Comparison of ENCODE assay signal across 13 mouse cellular contexts in the genomic region with DNA sequence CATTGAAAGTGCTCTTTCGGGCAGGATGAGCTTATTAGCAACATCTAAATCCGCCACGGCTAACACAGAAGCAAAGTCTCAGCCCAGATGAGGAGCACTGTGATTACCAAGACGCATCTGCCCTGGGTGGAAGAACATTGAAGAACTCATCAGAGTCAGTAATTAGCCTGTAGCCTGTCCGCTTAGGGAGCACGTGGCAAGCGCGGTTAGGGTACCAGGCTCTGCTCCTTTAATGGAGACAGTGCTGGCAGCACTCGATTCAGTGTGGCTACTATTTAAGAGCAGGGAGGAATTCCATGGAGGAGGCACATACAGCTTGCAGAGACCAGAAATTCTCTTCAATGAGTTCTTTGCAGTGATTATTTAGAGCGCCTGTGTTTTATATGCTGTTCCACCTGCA.
DNase-seq lines count a peak whose midpoint lies in the region; ATAC-seq and TF ChIP-seq lines count a peak whose summit lies in the region.
"Had no signal": no experiment of that assay in that cellular context is flagged by ENCODE, and none has a peak within 500 bp of the region (broad histone marks: within the 10 kb centered on the region; RNA-seq: fewer than 3 reads in every experiment).

No protein-coding gene starts in this region.

- H3K4me2 ChIP-seq in hindbrain, embryonic 13.5 days: peak overlapping the region; percentile 25; the same call in 1 of the 2 replicates
- peak overlapping the region; percentile 29 for H3K4me2 ChIP-seq in neural tube, embryonic 13.5 days
- H3K4me2 ChIP-seq in heart, embryonic 12.5 days: no peak overlapping the region
- H3K4me2 ChIP-seq: liver, embryonic 11.5 days had no signal

- 0 out of 2 replicates have a peak, but pooled peaks have one; percentile 36 for ATAC-seq in hindbrain, embryonic 13.5 days (ENCODE audit: low FRiP score)
- no peak for ATAC-seq in neural tube, embryonic 13.5 days (ENCODE audit: low read depth)
- no peak for ATAC-seq in heart, embryonic 12.5 days (ENCODE audit: insufficient number of reproducible peaks, low FRiP score)

- no peak for DNase-seq in layer of hippocampus, adult 2 months (ENCODE audit: low spot score in 2 of 2)
- DNase-seq in layer of hippocampus, adult 9-10 months (ENCODE audit: low spot score): no peak
- no peak for DNase-seq in embryonic facial prominence, embryonic 10.5 days (ENCODE audit: low spot score)
- no peak for DNase-seq in lung, postnatal 14 days
- no peak for DNase-seq in thymus, adult 18-20 months
- DNase-seq: heart, adult 18-20 months; lung, postnatal 10 days had no signal

- no peaks in the 10 kb centered on the region for H3K9me3 ChIP-seq in embryonic facial prominence, embryonic 10.5 days
- no peaks in the 10 kb centered on the region for H3K9me3 ChIP-seq in hindbrain, embryonic 13.5 days
- no peaks in the 10 kb centered on the region for H3K9me3 ChIP-seq in neural tube, embryonic 13.5 days
- no peaks in the 10 kb centered on the region for H3K9me3 ChIP-seq in heart, embryonic 12.5 days (replicated peaks)

- no peak for TF ChIP-seq CTCF in layer of hippocampus, adult 2 months (conservative IDR thresholded peaks at IDR 0.05)

- H3K27me3 ChIP-seq in embryonic facial prominence, embryonic 10.5 days (replicated peaks; ENCODE audit: low read depth, poor library complexity, severe bottlenecking): no peaks in the 10 kb centered on the region
- H3K27me3 ChIP-seq in hindbrain, embryonic 13.5 days: no peaks in the 10 kb centered on the region
- H3K27me3 ChIP-seq in neural tube, embryonic 13.5 days: no peaks in the 10 kb centered on the region
- H3K27me3 ChIP-seq in heart, embryonic 12.5 days (replicated peaks): no peaks in the 10 kb centered on the region

- H3K36me3 ChIP-seq in embryonic facial prominence, embryonic 10.5 days (replicated peaks): no peaks in the 10 kb centered on the region
- no peaks in the 10 kb centered on the region for H3K36me3 ChIP-seq in hindbrain, embryonic 13.5 days
- no peaks in the 10 kb centered on the region for H3K36me3 ChIP-seq in neural tube, embryonic 13.5 days
- no peaks in the 10 kb centered on the region for H3K36me3 ChIP-seq in heart, embryonic 12.5 days

- peak overlapping the region; percentile 19; the same call in 1 of the 2 replicates for H3K4me3 ChIP-seq in layer of hippocampus, adult 2 months
- H3K4me3 ChIP-seq in embryonic facial prominence, embryonic 10.5 days: no peak overlapping the region
- H3K4me3 ChIP-seq in hindbrain, embryonic 13.5 days: no peak overlapping the region
- H3K4me3 ChIP-seq in neural tube, embryonic 13.5 days: no peak overlapping the region
- H3K4me3 ChIP-seq in heart, embryonic 12.5 days: no peak overlapping the region

- peaks cover 54% of the 10 kb centered on the region for H3K4me1 ChIP-seq in embryonic facial prominence, embryonic 10.5 days
- peaks cover 18% of the 10 kb centered on the region for H3K4me1 ChIP-seq in hindbrain, embryonic 13.5 days (replicated peaks)
- H3K4me1 ChIP-seq in neural tube, embryonic 13.5 days (replicated peaks): peaks cover 24% of the 10 kb centered on the region
- peaks cover 40% of the 10 kb centered on the region for H3K4me1 ChIP-seq in heart, embryonic 12.5 days (replicated peaks)

- WGBS in embryonic facial prominence, embryonic 10.5 days: 47% methylated on average over 10 of the region's 10 CpGs
- 49% methylated on average over 10 of the region's 10 CpGs for WGBS in hindbrain, embryonic 13.5 days
- 31% methylated on average over 10 of the region's 10 CpGs for WGBS in neural tube, embryonic 13.5 days
- 57% methylated on average over 10 of the region's 10 CpGs for WGBS in heart, embryonic 12.5 days

- H3K9ac ChIP-seq in hindbrain, embryonic 13.5 days: no peak overlapping the region
- peak overlapping the region; percentile 39; the same call in 1 of the 2 replicates for H3K9ac ChIP-seq in neural tube, embryonic 13.5 days
- H3K9ac ChIP-seq in heart, embryonic 12.5 days: no peak overlapping the region

- no peak overlapping the region for H3K27ac ChIP-seq in layer of hippocampus, adult 2 months
- peak overlapping the region; percentile 26; the same call in 1 of the 2 replicates for H3K27ac ChIP-seq in embryonic facial prominence, embryonic 10.5 days (replicated peaks)
- H3K27ac ChIP-seq in hindbrain, embryonic 13.5 days: no peak overlapping the region
- H3K27ac ChIP-seq in neural tube, embryonic 13.5 days (replicated peaks): no peak overlapping the region
- no peak overlapping the region for H3K27ac ChIP-seq in heart, embryonic 12.5 days (ENCODE audit: poor library complexity, severe bottlenecking)
- H3K27ac ChIP-seq: kidney, postnatal 0 days; left cerebral cortex, adult 2 months had no signal
